Mouse (Mus musculus): ENCODE results near the gene Naaladl1.

GRCm38 (mm10) chr19:6056696-6057095, 48.9 kb upstream of the Naaladl1 start:
- TF ChIP-seq CTCF (IDR thresholded peaks at IDR 0.05) (no peak), EP300 (IDR thresholded peaks at IDR 0.05) (no peak)
